11 mouse cellular contexts compared by ENCODE assay signal in genomic region chr1:181000501-181001092, GRCm38 (mm10). TPM values are rescaled to one million over a fixed set of nuclear protein-coding genes. Genes with fewer than 3 reads are reported as not detected.
DNase-seq lines count a peak whose midpoint lies in the region; ATAC-seq and TF ChIP-seq lines count a peak whose summit lies in the region.
"Had no signal": no experiment of that assay in that cellular context is flagged by ENCODE, and none has a peak within 500 bp of the region (broad histone marks: within the 10 kb centered on the region; RNA-seq: fewer than 3 reads in every experiment).

No protein-coding gene starts in this region.

- no peak for TF ChIP-seq CTCF in gastrocnemius, adult 2 months (IDR thresholded peaks at IDR 0.05)
- no peak for TF ChIP-seq CTCF in stomach, postnatal 0 days (IDR thresholded peaks at IDR 0.05; ENCODE audit: low read depth)
- TF ChIP-seq CTCF in heart, adult 2 months (IDR thresholded peaks at IDR 0.05), result no peak

- H3K79me2 ChIP-seq in heart, adult 2 months (replicated peaks; ENCODE audit: control insufficient read depth, insufficient read depth, low read length), result no peaks in the 10 kb centered on the region; the same call in 1 of the 2 replicates

- H3K36me3 ChIP-seq in stomach, postnatal 0 days (ENCODE audit: control insufficient read depth, insufficient read depth, low read length), result 0 out of 2 replicates have a peak, but pooled peaks cover 2% of the 10 kb centered on the region
- H3K36me3 ChIP-seq in heart, embryonic 10.5 days, result no peaks in the 10 kb centered on the region
- no peaks in the 10 kb centered on the region for H3K36me3 ChIP-seq in heart, adult 2 months (ENCODE audit: control insufficient read depth, insufficient read depth, low read length)

- H3K9ac ChIP-seq in stomach, postnatal 0 days (ENCODE audit: low read length), result no peak overlapping the region
- H3K9ac ChIP-seq in heart, adult 2 months (ENCODE audit: low read depth, low read length), result no peak overlapping the region

- no peak overlapping the region for H3K4me2 ChIP-seq in stomach, postnatal 0 days (replicated peaks; ENCODE audit: low read depth)

- peak; percentile 72 for DNase-seq in gastrocnemius, adult 2 months
- no peak for DNase-seq in gastrocnemius, postnatal 4 days (ENCODE audit: low spot score in 2 of 2)
- peak; percentile 52 for DNase-seq in testis, postnatal 10 days (ENCODE audit: low spot score)
- DNase-seq in testis, postnatal 14 days (ENCODE audit: low spot score), result no peak
- DNase-seq in kidney, postnatal 25 days, result peak; percentile 60 to 79
- no peak for DNase-seq in stomach, postnatal 0 days (ENCODE audit: low spot score)
- DNase-seq in heart, embryonic 10.5 days (ENCODE audit: low spot score), result no peak
- DNase-seq in heart, adult 2 months, result no peak
- DNase-seq: cerebellum, adult 11-12 months had no signal

- TF ChIP-seq EP300 in stomach, postnatal 0 days (optimal IDR thresholded peaks at IDR 0.05), result no peak
- TF ChIP-seq EP300 in heart, adult 2 months (IDR thresholded peaks at IDR 0.05; ENCODE audit: insufficient read depth, low read depth, low read length), result no peak

- peak; percentile 14; the same call in 1 of the 2 replicates for ATAC-seq in stomach, postnatal 0 days (ENCODE audit: low FRiP score, low TSS enrichment)
- ATAC-seq: Patski had no signal

- WGBS in stomach, postnatal 0 days, result 19% methylated on average over 10 of the region's 10 CpGs
- WGBS in heart, embryonic 10.5 days, result 51% methylated on average over 10 of the region's 10 CpGs
- WGBS in heart, adult 2 months, result 53% methylated on average over 10 of the region's 10 CpGs

- H3K4me3 ChIP-seq in gastrocnemius, adult 2 months, result no peak overlapping the region
- no peak overlapping the region for H3K4me3 ChIP-seq in stomach, postnatal 0 days (ENCODE audit: low read depth, low read length)
- no peak overlapping the region for H3K4me3 ChIP-seq in heart, embryonic 10.5 days
- no peak overlapping the region for H3K4me3 ChIP-seq in heart, adult 2 months
- H3K4me3 ChIP-seq: megakaryocyte, embryonic 14.5 days had no signal

- H3K27me3 ChIP-seq in stomach, postnatal 0 days (ENCODE audit: control insufficient read depth, insufficient read depth, low read length), result no peaks in the 10 kb centered on the region
- 0 out of 2 replicates have a peak, but pooled peaks cover 12% of the 10 kb centered on the region for H3K27me3 ChIP-seq in heart, embryonic 10.5 days (ENCODE audit: insufficient read depth, poor library complexity, severe bottlenecking)
- H3K27me3 ChIP-seq in heart, adult 2 months (ENCODE audit: control insufficient read depth, insufficient read depth, low read length), result no peaks in the 10 kb centered on the region
- H3K27me3 ChIP-seq: Patski had no signal

- no peaks in the 10 kb centered on the region for H3K4me1 ChIP-seq in stomach, postnatal 0 days (replicated peaks; ENCODE audit: control insufficient read depth, insufficient read depth)
- H3K4me1 ChIP-seq in heart, embryonic 10.5 days, result peaks cover 13% of the 10 kb centered on the region
- peaks cover 3% of the 10 kb centered on the region for H3K4me1 ChIP-seq in heart, adult 2 months (ENCODE audit: control insufficient read depth, insufficient read depth, low read length)

- H3K27ac ChIP-seq in gastrocnemius, adult 2 months, result peak overlapping the region; percentile 6; the same call in 1 of the 2 replicates
- no peak overlapping the region for H3K27ac ChIP-seq in stomach, postnatal 0 days (replicated peaks)
- H3K27ac ChIP-seq in heart, embryonic 10.5 days, result no peak overlapping the region
- no peak overlapping the region for H3K27ac ChIP-seq in heart, adult 2 months

- intact Hi-C loops in gastrocnemius, adult 2 months (cut with DNase I), result no loop called here
- intact Hi-C loops in heart, adult 2 months (cut with DNase I), result no loop called here

- H3K9me3 ChIP-seq in stomach, postnatal 0 days (ENCODE audit: control insufficient read depth, low read length), result no peaks in the 10 kb centered on the region
- H3K9me3 ChIP-seq in heart, embryonic 10.5 days, result no peaks in the 10 kb centered on the region
- H3K9me3 ChIP-seq: megakaryocyte, embryonic 14.5 days had no signal

- no peak for TF ChIP-seq POLR2A in heart, adult 2 months (IDR thresholded peaks at IDR 0.05; ENCODE audit: insufficient read depth, low read depth, low read length)

RNA-seq across cellular contexts. Expression of gene Ephx1, which starts 20.1 kb away (rescaled TPM):
- 10 to 100 TPM; 14.8 to 17.4 TPM for total RNA-seq in gastrocnemius, adult 2 months (2021)
- total RNA-seq in gastrocnemius, postnatal 4 days (2021), result 10 to 100 TPM; 29.3 to 31.4 TPM
- 30.0 and 32.2 TPM in 2 replicates for polyA plus RNA-seq in stomach, postnatal 0 days (2015; fragmentation: Nextera tagmentation; extraction: Ambion mirVana)
- 3.4 and 3.9 TPM in 2 replicates for polyA plus RNA-seq in heart, embryonic 10.5 days (2016; fragmentation: Nextera tagmentation; extraction: Ambion mirVana)
- total RNA-seq in heart, adult 2 months (2021), result 10 to 100 TPM; 29.8 to 40.4 TPM
- 41.1 and 45.1 TPM in 2 replicates for polyA plus RNA-seq in heart, adult 2 months (2012; rRNA removed)

RNA-seq across cellular contexts. Expression of gene 9130409I23Rik, which starts 50.4 kb away (rescaled TPM):
- total RNA-seq in gastrocnemius, adult 2 months (2021), result not detected
- not detected for total RNA-seq in gastrocnemius, postnatal 4 days (2021)
- polyA plus RNA-seq in stomach, postnatal 0 days (2015; fragmentation: Nextera tagmentation; extraction: Ambion mirVana), result 0.28 and 0.72 TPM in 2 replicates
- polyA plus RNA-seq in heart, embryonic 10.5 days (2016; fragmentation: Nextera tagmentation; extraction: Ambion mirVana), result not detected in 2 replicates
- total RNA-seq in heart, adult 2 months (2021), result not detected
- polyA plus RNA-seq in heart, adult 2 months (2012; rRNA removed), result not detected in 2 replicates

RNA-seq across cellular contexts. Expression of gene Tmem63a, which starts 58.5 kb away (rescaled TPM):
- total RNA-seq in gastrocnemius, adult 2 months (2021), result 10 to 100 TPM; 13.9 to 14.5 TPM
- 10 to 100 TPM; 15.3 to 17.3 TPM for total RNA-seq in gastrocnemius, postnatal 4 days (2021)
- 35.2 and 36.7 TPM in 2 replicates for polyA plus RNA-seq in stomach, postnatal 0 days (2015; fragmentation: Nextera tagmentation; extraction: Ambion mirVana)
- 6.6 and 9.0 TPM in 2 replicates for polyA plus RNA-seq in heart, embryonic 10.5 days (2016; fragmentation: Nextera tagmentation; extraction: Ambion mirVana)
- total RNA-seq in heart, adult 2 months (2021), result 10 to 100 TPM; 13.2 to 15.8 TPM
- 27.5 and 34.5 TPM in 2 replicates for polyA plus RNA-seq in heart, adult 2 months (2012; rRNA removed)

Comparison
In these comparisons a context has a peak if more than half of its experiments do, and no peak if none do; other contexts are left out.
1. DNase-seq: peak in gastrocnemius, adult 2 months (single experiment), testis, postnatal 10 days (single experiment) and kidney, postnatal 25 days (2 of 2); none in gastrocnemius, postnatal 4 days (0 of 2), testis, postnatal 14 days (single experiment), stomach, postnatal 0 days (single experiment), heart, embryonic 10.5 days (single experiment) and heart, adult 2 months (0 of 2).